Mouse (Mus musculus) embryo, embryonic 9.5 days (tissue): ENCODE results near the gene Tagap1.
"Not testable (repeated sequence)": the region's sequence is repeated elsewhere in the genome, so short reads cannot be mapped to it uniquely, and the experiment has no call there.

Experiments
- DNase-seq: peaks from one replicate; pipeline ENCODE4 v3.0.0-alpha.2; 2017; ENCODE audit errors: extremely low spot score

Tagap1 gene

GRCm38 (mm10) chr17:6962339-6962738, 1.4 kb upstream of the Tagap1 start:
- DNase-seq = not testable (repeated sequence)

- peak; percentile 32 for DNase-seq
Observed at GRCm38 (mm10) chr17:6961181-6962000, 435 bp upstream of the Tagap1 start.

- not testable (repeated sequence) for DNase-seq
Observed at GRCm38 (mm10) chr17:6960349-6960748, 607 bp downstream of the Tagap1 start.

DNA sequence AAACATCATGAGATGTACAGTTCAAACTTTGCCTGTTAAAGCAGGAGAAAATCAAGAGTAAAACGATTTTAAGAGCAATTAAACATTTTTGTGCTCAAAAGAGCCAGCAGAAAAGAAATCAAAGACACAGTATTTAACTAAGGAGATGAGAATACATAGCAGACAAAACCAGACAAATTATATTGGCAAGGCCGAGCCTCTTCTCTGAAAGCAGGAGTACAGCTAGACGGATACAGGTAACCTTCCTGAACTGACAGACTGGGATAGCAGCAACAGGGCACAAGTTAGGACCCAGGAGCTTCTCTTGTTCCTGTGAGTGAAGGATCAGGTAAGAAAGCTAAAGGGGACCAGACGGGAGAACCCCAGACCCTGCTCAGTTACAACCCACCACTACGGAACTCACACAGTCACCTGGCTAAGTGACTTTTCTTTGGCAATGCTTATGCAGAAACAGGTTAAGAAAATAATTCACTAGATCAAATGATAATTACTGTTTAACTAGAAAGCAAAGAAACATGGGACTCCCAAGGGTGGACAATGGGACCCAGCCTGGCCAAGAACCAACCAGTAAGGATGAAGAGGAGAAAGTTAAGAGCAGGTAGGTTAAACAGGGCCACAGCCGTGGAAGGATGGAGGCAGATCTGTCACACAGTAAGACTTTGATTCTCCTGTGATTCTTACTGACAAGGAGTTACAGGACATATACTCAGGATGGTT, 1.3 kb downstream of the Tagap1 start:
- DNase-seq = not testable (repeated sequence)

DNA sequence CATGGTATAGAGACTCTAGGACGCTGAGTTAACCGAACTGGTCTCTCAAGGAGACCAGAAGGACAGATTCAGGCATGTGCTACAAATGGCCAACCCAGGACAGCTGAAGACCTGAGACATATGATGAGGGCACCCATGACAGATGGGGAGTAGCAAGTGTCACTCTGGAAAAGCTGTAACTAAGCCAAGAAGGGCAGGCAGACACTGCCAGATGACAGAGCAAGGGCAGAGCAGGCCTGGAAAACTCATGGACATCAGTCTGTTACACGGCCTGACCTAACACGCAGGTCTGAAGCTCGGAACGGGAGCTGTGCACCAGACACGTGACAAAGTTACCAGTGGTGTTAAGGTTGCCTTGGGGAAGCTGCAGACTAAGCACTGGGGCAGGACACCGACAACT, 2.1 kb downstream of the Tagap1 start:
- not testable (repeated sequence) for DNase-seq

GRCm38 (mm10) chr17:6948769-6949228, 12.2 kb downstream of the Tagap1 start:
- not testable (repeated sequence) for DNase-seq

GRCm38 (mm10) chr17:6947984-6948768, 12.8 kb downstream of the Tagap1 start, which contains the start of gene Rsph3b:
TSS of gene Rsph3b (minus strand) at chr17:6948682.
- peak; percentile 89 for DNase-seq

DNA sequence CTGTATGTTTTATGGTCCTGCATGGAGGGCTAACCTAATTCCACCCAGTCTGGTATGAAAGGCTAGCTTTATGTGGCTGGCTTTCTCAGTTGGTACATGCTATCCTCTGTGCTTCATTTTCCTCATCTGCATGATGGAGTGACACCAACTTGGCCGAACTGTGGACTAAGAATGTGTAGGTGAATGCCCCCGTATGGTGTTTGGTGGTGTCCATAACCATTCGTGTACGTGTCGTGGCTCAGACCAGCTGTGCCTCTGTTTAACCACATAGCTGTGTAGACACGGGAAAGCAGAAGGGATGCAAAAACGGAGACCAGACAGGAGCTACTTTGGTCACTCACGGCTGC, 13.3 kb downstream of the Tagap1 start:
- DNase-seq = not testable (repeated sequence)

GRCm38 (mm10) chr17:6942560-6942959, 18.4 kb downstream of the Tagap1 start:
- DNase-seq = not testable (repeated sequence)

DNA sequence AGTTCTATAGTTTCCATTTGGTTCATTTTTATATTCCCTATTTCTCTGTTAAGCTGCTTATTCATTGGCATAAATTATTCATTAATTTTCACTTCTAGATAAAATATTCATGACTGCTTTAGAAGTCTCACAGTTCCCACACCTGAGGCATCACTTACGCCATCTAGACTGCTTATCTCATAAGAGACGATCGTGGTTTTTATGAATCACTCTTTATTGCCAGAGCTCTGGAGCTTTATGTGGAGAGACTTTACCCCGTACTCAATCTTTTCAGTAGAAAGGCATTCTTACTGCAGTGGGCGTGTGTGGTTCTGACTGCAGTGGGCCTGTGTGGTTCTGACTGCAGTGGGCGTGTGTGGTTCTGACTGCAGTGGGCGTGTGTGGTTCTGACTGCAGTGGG, 29.3 kb downstream of the Tagap1 start:
- DNase-seq = not testable (repeated sequence)

- DNase-seq = not testable (repeated sequence)
Observed at GRCm38 (mm10) chr17:6920351-6920894, 40.5 kb downstream of the Tagap1 start.

DNA sequence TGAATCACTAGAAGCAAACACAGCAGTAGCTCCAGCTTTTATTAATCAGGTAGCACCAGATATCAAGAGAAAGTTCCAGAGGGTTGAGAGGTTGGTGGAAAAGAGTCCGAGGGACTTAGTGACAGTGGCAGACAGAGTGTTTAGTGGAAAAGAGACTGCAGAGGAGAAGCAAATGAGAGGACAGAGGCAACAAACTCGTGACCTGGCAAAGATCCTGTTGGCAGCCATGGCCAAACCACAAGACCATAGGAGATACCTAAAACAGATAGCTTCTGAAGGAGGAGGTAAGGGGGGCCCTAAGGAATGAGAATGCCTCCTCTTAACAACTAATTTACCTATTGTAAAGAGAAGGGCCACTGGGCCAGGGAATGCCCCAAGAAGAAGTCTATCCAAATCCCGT, 41.6 kb downstream of the Tagap1 start:
- DNase-seq = not testable (repeated sequence)

- DNase-seq = not testable (repeated sequence)
Observed at GRCm38 (mm10) chr17:6915282-6915681, 45.7 kb downstream of the Tagap1 start.

DNA sequence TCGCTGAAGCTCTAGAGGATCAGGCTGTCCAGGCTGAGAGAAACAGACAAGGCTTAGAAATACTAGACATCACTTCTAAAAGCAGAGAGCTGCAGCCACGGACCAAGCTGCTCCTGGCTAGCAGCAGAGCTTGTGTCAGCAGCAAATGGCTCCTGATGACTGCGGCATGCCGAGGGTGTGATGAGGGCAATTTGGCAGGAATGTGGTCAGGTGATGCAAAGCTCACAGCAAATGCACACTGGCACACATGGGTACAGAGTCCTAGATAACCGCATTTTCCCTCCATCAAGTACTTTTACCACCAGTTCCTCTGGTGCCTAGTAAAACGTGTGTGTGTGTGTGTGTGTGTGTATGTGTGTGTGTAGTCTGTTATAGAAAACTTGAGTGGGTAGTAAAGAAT, 46.9 kb downstream of the Tagap1 start:
- not testable (repeated sequence) for DNase-seq
